Mouse (Mus musculus) forebrain, embryonic 11.5 days (tissue): ENCODE results near the gene Col23a1. TPM values are rescaled to one million over a fixed set of nuclear protein-coding genes. Genes with fewer than 3 reads are reported as not detected.

Source experiments
- ATAC-seq: fragments of 200-750 bp; cut with Nextera tagmentation; replicated peaks from 2 replicates; pipeline ENCODE4 v1.8.0; 2017; ENCODE audit warnings: moderate TSS enrichment; ENCODE audit not compliant: low FRiP score
- DNase-seq: peaks from one replicate; pipeline ENCODE4 v3.0.0-alpha.2; 2017; ENCODE audit warnings: low spot score
- H3K27ac ChIP-seq: fragments of 300-500 bp; sonication (generic); 2 replicates; pipeline ENCODE4 v1.5.1; 2014; ENCODE audit warnings: low read depth, low read length
- H3K27me3 ChIP-seq: fragments of 300-500 bp; sonication (generic); 2 replicates; pipeline ENCODE4 v1.6.1; 2014; ENCODE audit warnings: mild to moderate bottlenecking, low read length, mixed read lengths; ENCODE audit not compliant: control insufficient read depth, insufficient read depth
- H3K36me3 ChIP-seq: fragments of 300-500 bp; sonication (generic); 2 replicates; pipeline ENCODE4 v1.6.1; 2014; ENCODE audit warnings: mild to moderate bottlenecking, low read length, moderate library complexity, mixed read lengths; ENCODE audit not compliant: control insufficient read depth, insufficient read depth
- H3K4me1 ChIP-seq: fragments of 300-500 bp; sonication (generic); replicated peaks from 2 replicates; pipeline ENCODE4 v1.6.1; 2014; ENCODE audit warnings: low read length, mixed read lengths; ENCODE audit not compliant: control insufficient read depth, insufficient read depth
- H3K4me2 ChIP-seq: fragments of 300-500 bp; sonication (generic); 2 replicates; pipeline ENCODE4 v1.6.1; 2014; ENCODE audit warnings: low read depth, mild to moderate bottlenecking, low read length, moderate library complexity, mixed read lengths; ENCODE audit not compliant: severe bottlenecking
- H3K4me3 ChIP-seq: fragments of 300-500 bp; sonication (generic); 2 replicates; pipeline ENCODE4 v1.5.1; 2014; ENCODE audit warnings: low read depth, low read length
- H3K9ac ChIP-seq: fragments of 300-500 bp; sonication (generic); 2 replicates; pipeline ENCODE4 v1.6.1; 2014; ENCODE audit warnings: low read length
- H3K9me3 ChIP-seq: fragments of 300-500 bp; sonication (generic); 2 replicates; pipeline ENCODE4 v1.6.1; 2016; ENCODE audit warnings: low read length, mixed read lengths; ENCODE audit not compliant: control insufficient read depth
- WGBS: fragments of 180-500 bp; shearing (Covaris S2); extraction: QIAGEN DNeasy Blood & Tissue Kit; methylation state at CpG from one replicate; pipeline ENCODE4 v1.1.7; 2014; 5-methylcytosine and 5-hydroxymethylcytosine counted together
- polyA plus RNA-seq: library from polyadenylated mRNA; unstranded; fragments of >200 nt; fragmentation: Nextera tagmentation; extraction: Ambion mirVana; gene quantifications from 2 replicates; pipeline ENCODE4 v1.2.1, GENCODE M21; 2014

Col23a1 gene
- polyA plus RNA-seq, 1 experiment from 2014 or later, result 7.5 TPM

GRCm38 (mm10) chr11:51311846-51312245 is 22.1 kb downstream of the Col23a1 start:
- H3K4me3 ChIP-seq, result no peak overlapping the region
- no peaks in the 10 kb centered on the region for H3K9me3 ChIP-seq
- no peak overlapping the region for H3K4me2 ChIP-seq
- H3K27ac ChIP-seq, result no peak overlapping the region
- DNase-seq (no peak), ATAC-seq (no peak)
- H3K4me1 ChIP-seq, result no peaks in the 10 kb centered on the region
- 82% methylated on average over 8 of the region's 8 CpGs for WGBS
- H3K27me3 ChIP-seq, result no peaks in the 10 kb centered on the region
- no peaks in the 10 kb centered on the region for H3K36me3 ChIP-seq
- no peak overlapping the region for H3K9ac ChIP-seq

GRCm38 (mm10) chr11:51315991-51316810 is 26.5 kb downstream of the Col23a1 start:
- H3K36me3 ChIP-seq, result no peaks in the 10 kb centered on the region
- H3K27me3 ChIP-seq, result no peaks in the 10 kb centered on the region
- H3K4me2 ChIP-seq, result no peak overlapping the region
- no peaks in the 10 kb centered on the region; the same call in 1 of the 2 replicates for H3K9me3 ChIP-seq
- WGBS, result 77% methylated on average over 7 of the region's 7 CpGs
- ATAC-seq, result no peak
- no peaks in the 10 kb centered on the region for H3K4me1 ChIP-seq
- no peak overlapping the region for H3K4me3 ChIP-seq
- no peak overlapping the region for H3K9ac ChIP-seq
- no peak overlapping the region for H3K27ac ChIP-seq
- DNase-seq, result no peak

- Histone ChIP-seq H3K4me3 (no peak overlapping the region), H3K4me1 (no peaks in the 10 kb centered on the region), H3K27me3 (no peaks in the 10 kb centered on the region), H3K9me3 (no peaks in the 10 kb centered on the region; the same call in 1 of the 2 replicates), H3K9ac (no peak overlapping the region), H3K27ac (no peak overlapping the region), H3K4me2 (no peak overlapping the region), H3K36me3 (no peaks in the 10 kb centered on the region)
- ATAC-seq (no peak), DNase-seq (no peak)
These were observed 30.9 kb downstream of the Col23a1 start for GRCm38 (mm10) chr11:51320609-51321008.

- DNase-seq, result no peak
- Histone ChIP-seq H3K4me3 (no peak overlapping the region), H3K27me3 (no peaks in the 10 kb centered on the region), H3K9me3 (no peaks in the 10 kb centered on the region), H3K9ac (no peak overlapping the region), H3K4me2 (no peak overlapping the region), H3K36me3 (no peaks in the 10 kb centered on the region), H3K27ac (no peak overlapping the region), H3K4me1 (no peaks in the 10 kb centered on the region)
- no peak for ATAC-seq
- WGBS, result 71% methylated on average over 6 of the region's 6 CpGs
These were observed 37.2 kb downstream of the Col23a1 start for GRCm38 (mm10) chr11:51326908-51327307.

GRCm38 (mm10) chr11:51328387-51328942 is 38.7 kb downstream of the Col23a1 start:
- Histone ChIP-seq H3K4me2 (no peak overlapping the region), H3K4me3 (no peak overlapping the region), H3K36me3 (no peaks in the 10 kb centered on the region), H3K27ac (no peak overlapping the region), H3K27me3 (no peaks in the 10 kb centered on the region), H3K9ac (no peak overlapping the region), H3K4me1 (no peaks in the 10 kb centered on the region), H3K9me3 (no peaks in the 10 kb centered on the region)
- ATAC-seq, result no peak
- no peak for DNase-seq
- WGBS, result 91% methylated on average over 12 of the region's 12 CpGs

GRCm38 (mm10) chr11:51329837-51330714 is 40.4 kb downstream of the Col23a1 start:
- DNase-seq, result no peak
- H3K4me1 ChIP-seq, result no peaks in the 10 kb centered on the region
- no peak for ATAC-seq

GRCm38 (mm10) chr11:51334017-51334416 is 44.3 kb downstream of the Col23a1 start:
- no peak overlapping the region for H3K9ac ChIP-seq
- H3K27ac ChIP-seq, result no peak overlapping the region
- no peak overlapping the region for H3K4me3 ChIP-seq
- no peak for DNase-seq
- H3K4me2 ChIP-seq, result no peak overlapping the region
- no peak for ATAC-seq
- WGBS, result 88% methylated on average over 5 of the region's 5 CpGs
- H3K4me1 ChIP-seq, result no peaks in the 10 kb centered on the region
- no peaks in the 10 kb centered on the region for H3K36me3 ChIP-seq
- no peaks in the 10 kb centered on the region for H3K9me3 ChIP-seq
- H3K27me3 ChIP-seq, result no peaks in the 10 kb centered on the region

More at GRCm38 (mm10) chr11:51329837-51330714, 40.4 kb downstream of the Col23a1 start:
- no peak overlapping the region for H3K4me3 ChIP-seq
- H3K9me3 ChIP-seq, result no peaks in the 10 kb centered on the region
- 80% methylated on average over 11 of the region's 11 CpGs for WGBS
- H3K27me3 ChIP-seq, result no peaks in the 10 kb centered on the region
- H3K36me3 ChIP-seq, result no peaks in the 10 kb centered on the region
- H3K27ac ChIP-seq, result no peak overlapping the region
- H3K4me2 ChIP-seq, result no peak overlapping the region
- no peak overlapping the region for H3K9ac ChIP-seq

GRCm38 (mm10) chr11:51337585-51337984 is 47.9 kb downstream of the Col23a1 start:
- H3K36me3 ChIP-seq, result no peaks in the 10 kb centered on the region
- no peak overlapping the region for H3K4me3 ChIP-seq
- 93% methylated on average over 6 of the region's 6 CpGs for WGBS
- no peak overlapping the region for H3K4me2 ChIP-seq
- ATAC-seq (no peak), DNase-seq (no peak)
- no peak overlapping the region for H3K9ac ChIP-seq
- H3K4me1 ChIP-seq, result no peaks in the 10 kb centered on the region
- H3K27me3 ChIP-seq, result no peaks in the 10 kb centered on the region
- no peaks in the 10 kb centered on the region for H3K9me3 ChIP-seq
- H3K27ac ChIP-seq, result no peak overlapping the region
